ENCODE assay signal across 10 mouse cellular contexts in genomic region chr13:85430040-85430439, GRCm38 (mm10).
DNase-seq lines count a peak whose midpoint lies in the region; ATAC-seq lines count a peak whose summit lies in the region.
"Had no signal": no experiment of that assay in that cellular context is flagged by ENCODE, and none has a peak within 500 bp of the region (broad histone marks: within the 10 kb centered on the region; RNA-seq: fewer than 3 reads in every experiment).

No protein-coding gene starts in this region.

- no peak for ATAC-seq in embryonic facial prominence, embryonic 14.5 days (ENCODE audit: low read depth)
- ATAC-seq in midbrain, embryonic 13.5 days: no peak

- WGBS in embryonic facial prominence, embryonic 14.5 days: 54% methylated on average over 3 of the region's 3 CpGs
- 83% methylated on average over 3 of the region's 3 CpGs for WGBS in embryonic facial prominence, embryonic 10.5 days
- 82% methylated on average over 3 of the region's 3 CpGs for WGBS in midbrain, embryonic 13.5 days

- H3K27me3 ChIP-seq in embryonic facial prominence, embryonic 14.5 days (replicated peaks; ENCODE audit: control insufficient read depth, insufficient read depth, low read length): no peaks in the 10 kb centered on the region
- H3K27me3 ChIP-seq in embryonic facial prominence, embryonic 10.5 days (replicated peaks; ENCODE audit: low read depth, poor library complexity, severe bottlenecking): no peaks in the 10 kb centered on the region
- H3K27me3 ChIP-seq in midbrain, embryonic 13.5 days: no peaks in the 10 kb centered on the region
- H3K27me3 ChIP-seq: embryonic facial prominence, embryonic 12.5 days; limb, embryonic 13.5 days had no signal

- H3K4me1 ChIP-seq in embryonic facial prominence, embryonic 14.5 days (ENCODE audit: control insufficient read depth, insufficient read depth, low read length): no peaks in the 10 kb centered on the region
- no peaks in the 10 kb centered on the region for H3K4me1 ChIP-seq in embryonic facial prominence, embryonic 10.5 days
- H3K4me1 ChIP-seq in midbrain, embryonic 13.5 days (replicated peaks): no peaks in the 10 kb centered on the region
- H3K4me1 ChIP-seq: embryonic facial prominence, embryonic 12.5 days; limb, embryonic 13.5 days had no signal

- H3K4me3 ChIP-seq in embryonic facial prominence, embryonic 14.5 days (ENCODE audit: low read depth, low read length): no peak overlapping the region
- H3K4me3 ChIP-seq in embryonic facial prominence, embryonic 10.5 days: no peak overlapping the region
- H3K4me3 ChIP-seq in midbrain, embryonic 13.5 days (replicated peaks): no peak overlapping the region
- H3K4me3 ChIP-seq: embryonic facial prominence, embryonic 12.5 days; limb, embryonic 13.5 days had no signal

- no peak overlapping the region for H3K9ac ChIP-seq in embryonic facial prominence, embryonic 14.5 days (ENCODE audit: low read depth, low read length)
- H3K9ac ChIP-seq in midbrain, embryonic 13.5 days (replicated peaks): no peak overlapping the region
- H3K9ac ChIP-seq: embryonic facial prominence, embryonic 12.5 days; limb, embryonic 13.5 days had no signal

- DNase-seq in embryonic facial prominence, embryonic 14.5 days (ENCODE audit: low spot score): peak; percentile 12
- no peak for DNase-seq in embryonic facial prominence, embryonic 10.5 days (ENCODE audit: low spot score)
- peak; percentile 40 for DNase-seq in urinary bladder, postnatal 14 days (ENCODE audit: low spot score)
- DNase-seq in urinary bladder, adult 2 months (ENCODE audit: low spot score): no peak
- peak; percentile 17 to 19 for DNase-seq in heart, postnatal 36 days
- no peak for DNase-seq in cerebellum, postnatal 25 days
- no peak for DNase-seq in right cerebral cortex, postnatal 36 days (ENCODE audit: low spot score in 2 of 2)

- H3K4me2 ChIP-seq in embryonic facial prominence, embryonic 14.5 days (ENCODE audit: low read depth, low read length): no peak overlapping the region
- H3K4me2 ChIP-seq in midbrain, embryonic 13.5 days (replicated peaks): no peak overlapping the region
- H3K4me2 ChIP-seq: embryonic facial prominence, embryonic 12.5 days; limb, embryonic 13.5 days had no signal

- no peak overlapping the region for H3K27ac ChIP-seq in embryonic facial prominence, embryonic 14.5 days (replicated peaks; ENCODE audit: low read depth, low read length)
- H3K27ac ChIP-seq in embryonic facial prominence, embryonic 10.5 days (replicated peaks): no peak overlapping the region
- H3K27ac ChIP-seq in midbrain, embryonic 13.5 days: no peak overlapping the region
- H3K27ac ChIP-seq: embryonic facial prominence, embryonic 12.5 days; limb, embryonic 13.5 days had no signal

- H3K9me3 ChIP-seq in embryonic facial prominence, embryonic 14.5 days (ENCODE audit: control insufficient read depth, low read length): no peaks in the 10 kb centered on the region
- no peaks in the 10 kb centered on the region for H3K9me3 ChIP-seq in embryonic facial prominence, embryonic 10.5 days
- no peaks in the 10 kb centered on the region for H3K9me3 ChIP-seq in midbrain, embryonic 13.5 days
- H3K9me3 ChIP-seq: embryonic facial prominence, embryonic 12.5 days; limb, embryonic 13.5 days had no signal

- H3K36me3 ChIP-seq in embryonic facial prominence, embryonic 14.5 days (ENCODE audit: control insufficient read depth, insufficient read depth, low read length): no peaks in the 10 kb centered on the region
- no peaks in the 10 kb centered on the region for H3K36me3 ChIP-seq in embryonic facial prominence, embryonic 10.5 days (replicated peaks)
- no peaks in the 10 kb centered on the region for H3K36me3 ChIP-seq in midbrain, embryonic 13.5 days
- H3K36me3 ChIP-seq: embryonic facial prominence, embryonic 12.5 days; limb, embryonic 13.5 days had no signal

- intact Hi-C loops in heart, postnatal 36 days (cut with DNase I): no loop called here

Comparison
In these comparisons a context has a peak if more than half of its experiments do, and no peak if none do; other contexts are left out.
1. DNase-seq: peak in embryonic facial prominence, embryonic 14.5 days (single experiment), urinary bladder, postnatal 14 days (single experiment) and heart, postnatal 36 days (2 of 2); none in embryonic facial prominence, embryonic 10.5 days (single experiment), urinary bladder, adult 2 months (single experiment), cerebellum, postnatal 25 days (0 of 2) and right cerebral cortex, postnatal 36 days (0 of 2).